Mouse (Mus musculus) gastrocnemius, adult 18-20 months (tissue): ENCODE data around the gene 2010315B03Rik. TPM values are rescaled to one million over a fixed set of nuclear protein-coding genes. Genes with fewer than 3 reads are reported as not detected.

Source experiments
- total RNA-seq, 2 experiments: library from RNA; stranded (reverse); gene quantifications; 2 replicates each; pipeline ENCODE4 v1.2.3; 2021

Gene 2010315B03Rik
- total RNA-seq, 2 experiments from 2014 or later = 8.1 to 12.4 TPM

Other genes with a start within 250 kb of the 2010315B03Rik start
- gene Ccr2, start 210.7 kb downstream of the 2010315B03Rik start, total RNA-seq = under 1 TPM; 0.16 to 1.00 TPM
- gene Ccr5, start 191.2 kb downstream of the 2010315B03Rik start, total RNA-seq = under 1 TPM in 1 of 2 experiments, not detected in 1; 0.24 TPM
- gene Ppp2r3d, start 164.2 kb upstream of the 2010315B03Rik start, total RNA-seq = 10 to 100 TPM; 27.9 to 30.0 TPM
- not detected for gene Gm21836, start 181.1 kb upstream of the 2010315B03Rik start, total RNA-seq